Mouse (Mus musculus): ENCODE data around the gene Cib4.

DNA sequence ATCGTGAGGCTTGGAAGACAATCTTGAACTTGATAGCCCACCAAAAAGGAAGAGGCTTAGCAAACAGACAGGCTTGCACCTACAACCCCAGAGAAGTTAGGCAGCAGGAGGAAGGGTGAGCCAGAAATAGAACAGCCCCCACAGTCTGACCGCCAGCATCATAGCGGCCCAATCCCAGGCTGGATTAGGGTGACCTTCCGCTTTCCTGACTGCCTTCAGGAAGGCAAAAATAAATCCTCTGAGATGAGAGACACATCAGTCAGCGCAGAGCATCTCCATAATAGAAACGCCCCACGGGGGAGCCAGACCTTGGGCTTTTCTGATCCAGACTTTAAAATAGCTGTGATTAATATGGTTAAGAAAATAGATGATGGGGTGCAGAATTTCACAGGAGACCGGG, 9.3 kb upstream of the Cib4 start:
- TF ChIP-seq GATA1 (IDR thresholded peaks at IDR 0.05; ENCODE audit: borderline replicate concordance, low read length) (no peak), FLI1 (IDR thresholded peaks at IDR 0.05; ENCODE audit: low read length) (no peak)

Measured in megakaryocyte, embryonic 14.5 days (primary cell).